Mouse (Mus musculus): ENCODE data around the gene Piwil1.

The Piwil1 gene

DNA sequence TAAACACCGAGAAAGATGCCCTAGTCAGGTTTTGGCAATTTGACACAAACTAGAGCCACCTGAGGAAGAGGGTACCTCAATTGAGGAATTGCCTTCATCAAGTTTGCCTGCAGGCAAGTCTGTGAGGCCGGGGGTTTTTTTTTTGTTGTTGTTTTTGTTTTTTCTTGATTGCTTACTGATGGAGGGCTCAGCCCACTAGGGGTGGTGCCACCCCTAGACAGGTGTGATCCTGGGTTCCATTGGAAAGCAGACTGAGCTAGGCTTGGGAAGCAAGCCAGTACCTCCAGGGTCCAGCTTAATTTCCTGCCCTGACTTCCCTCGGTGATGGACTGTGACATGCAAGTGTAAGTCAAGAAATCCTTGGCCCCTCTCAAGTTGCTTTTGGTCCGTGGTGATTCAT lies at the start of gene Piwil1:
TSS of gene Piwil1 (plus strand) at position 301 of the 400 bp plus-strand sequence.
- DNase-seq, result no peak

DNA sequence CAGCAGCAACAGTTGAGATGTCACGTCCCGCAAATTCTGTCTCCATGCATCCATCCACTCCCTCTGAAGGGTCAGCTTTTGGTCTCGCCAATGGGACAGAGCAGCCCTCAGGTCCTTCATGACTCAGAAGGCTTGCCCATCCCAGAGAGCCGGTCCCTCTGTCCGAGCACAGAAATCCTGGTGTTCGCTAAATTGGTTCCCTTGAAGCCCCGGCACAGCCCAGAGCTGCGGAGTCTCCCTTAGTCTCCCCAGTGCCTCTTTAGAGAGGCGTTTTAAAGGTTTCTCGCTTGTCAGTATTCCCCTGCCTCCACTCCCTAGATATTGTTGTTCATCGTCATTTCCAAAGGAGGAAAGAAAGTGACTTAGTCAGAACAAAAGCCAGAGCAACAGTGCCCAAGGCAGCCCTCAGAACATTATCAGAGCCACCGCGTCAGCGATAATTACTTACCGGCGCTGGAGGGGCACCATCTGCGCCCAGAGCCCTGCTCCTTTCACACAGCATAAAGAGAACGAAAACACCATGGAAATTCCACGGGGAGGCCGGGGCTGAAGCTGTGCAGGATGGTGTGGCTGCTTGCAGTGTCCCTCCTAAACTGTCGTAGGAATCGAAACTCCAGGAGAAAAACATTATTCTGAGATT lies 45.7 kb upstream of the Piwil1 start:
- no peak for DNase-seq

DNA sequence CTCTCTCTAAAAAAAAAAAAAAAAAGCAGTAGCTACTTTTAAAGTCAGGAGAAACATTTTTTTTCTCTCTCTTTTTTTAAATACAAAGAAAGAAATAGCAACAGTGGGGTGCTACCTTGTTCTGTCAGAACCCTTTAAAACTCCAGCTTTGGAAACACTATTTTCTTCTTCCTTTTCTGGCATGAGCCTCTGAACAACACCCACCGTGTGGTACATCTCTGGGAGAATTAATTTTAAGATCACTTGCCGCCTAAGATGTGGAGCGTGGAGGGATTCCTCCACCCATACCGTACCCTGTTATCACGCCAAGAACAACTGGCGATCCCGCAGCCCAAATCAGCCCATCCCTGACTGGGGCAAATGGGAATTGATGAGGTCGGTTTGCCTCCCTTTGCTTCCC lies 42.2 kb upstream of the Piwil1 start:
- no peak for DNase-seq

DNA sequence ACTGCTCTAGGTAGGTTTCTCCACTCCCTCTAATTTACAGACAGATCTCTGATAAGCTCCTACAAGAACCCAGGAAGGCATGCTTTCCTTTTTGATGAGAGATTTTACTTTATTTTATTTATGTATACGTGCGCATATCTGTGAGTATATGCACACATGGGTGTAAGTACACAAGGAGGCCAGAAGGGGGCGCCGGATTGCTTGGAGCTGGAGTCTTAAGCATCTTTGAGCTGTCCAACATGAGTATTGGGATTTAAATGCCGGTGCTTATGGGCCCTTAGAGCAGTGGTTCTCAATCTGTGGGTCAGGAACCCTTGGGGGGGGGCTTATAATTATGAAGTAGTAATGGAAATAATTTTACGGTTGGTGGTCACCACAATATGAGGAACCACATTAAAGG lies 39.4 kb upstream of the Piwil1 start:
- DNase-seq, result no peak

DNA sequence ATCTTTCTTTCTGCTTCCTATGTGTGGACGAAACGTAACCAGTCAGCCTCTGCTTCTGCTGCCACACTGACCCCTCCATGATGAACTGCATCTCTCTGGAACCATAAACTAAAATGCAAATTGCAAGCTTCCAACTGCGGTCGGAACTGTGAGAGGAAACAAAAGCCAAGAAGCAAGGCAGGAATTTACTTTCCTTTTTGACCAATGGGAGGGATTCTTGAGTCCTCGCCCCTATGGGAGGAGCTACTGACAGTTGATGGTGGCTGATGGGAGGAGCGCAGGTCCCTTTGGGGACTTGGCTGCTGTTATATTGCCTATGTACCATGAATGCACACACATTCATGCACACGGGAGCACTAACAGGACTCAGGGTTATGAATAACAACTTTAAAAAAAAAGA lies 38.3 kb upstream of the Piwil1 start:
- DNase-seq, result no peak

DNA sequence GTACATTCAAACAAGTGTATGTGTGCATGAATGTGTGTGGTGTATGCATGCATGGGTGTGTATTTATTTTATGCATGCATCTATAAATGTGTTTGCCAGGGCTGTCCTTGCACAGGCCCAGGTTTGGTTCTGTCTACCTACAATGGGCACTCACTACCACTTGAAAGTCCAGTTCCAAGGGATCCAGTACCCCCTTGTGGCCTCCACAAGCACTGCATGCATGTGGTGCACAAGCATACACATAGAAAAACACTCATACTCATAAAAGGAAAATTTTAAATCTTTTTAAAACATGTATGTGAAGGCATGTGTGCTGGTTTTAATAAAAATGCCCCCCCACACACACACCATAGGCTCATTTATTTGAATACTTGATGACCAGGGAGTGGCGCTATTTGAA lies 37.3 kb upstream of the Piwil1 start:
- DNase-seq, result peak; percentile 75

DNA sequence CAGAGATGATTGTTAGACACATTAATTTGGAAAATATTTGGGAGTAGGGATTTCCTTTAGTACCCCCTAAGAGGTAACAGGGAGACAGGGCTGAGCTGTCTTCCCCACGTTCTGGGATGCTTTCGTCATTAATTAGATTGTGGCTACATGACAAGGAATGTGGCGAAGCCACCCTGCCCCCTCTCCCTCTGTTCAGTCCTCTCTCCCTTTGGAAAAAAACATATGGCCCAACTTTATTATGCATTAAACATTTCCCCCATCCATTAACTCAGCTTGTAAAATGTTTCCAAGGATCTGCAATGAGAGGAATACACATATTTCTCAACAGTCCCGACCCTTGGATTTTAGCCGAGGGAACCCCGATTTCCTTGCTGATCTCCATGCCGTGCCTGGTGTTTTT lies 35.0 kb upstream of the Piwil1 start:
- no peak for DNase-seq

DNA sequence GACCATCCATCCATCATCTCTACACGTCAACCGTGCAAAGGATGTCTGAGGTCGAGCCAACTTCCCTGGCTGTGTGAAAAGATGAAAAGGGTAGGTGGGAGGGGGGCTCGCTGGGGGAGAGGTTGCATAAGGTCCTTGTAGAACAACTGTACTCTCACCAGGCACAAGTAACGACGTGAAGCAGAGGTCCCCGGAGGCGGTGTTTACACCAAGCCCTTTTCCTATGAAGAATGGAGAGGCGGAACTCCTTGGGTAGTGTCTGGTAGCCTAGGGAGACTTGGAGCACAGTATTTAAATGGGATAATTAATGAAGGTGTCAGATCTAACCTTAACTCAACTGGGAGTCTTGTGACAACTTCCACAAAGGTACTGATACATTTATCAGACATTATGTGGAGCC lies 28.2 kb upstream of the Piwil1 start:
- no peak for DNase-seq

DNA sequence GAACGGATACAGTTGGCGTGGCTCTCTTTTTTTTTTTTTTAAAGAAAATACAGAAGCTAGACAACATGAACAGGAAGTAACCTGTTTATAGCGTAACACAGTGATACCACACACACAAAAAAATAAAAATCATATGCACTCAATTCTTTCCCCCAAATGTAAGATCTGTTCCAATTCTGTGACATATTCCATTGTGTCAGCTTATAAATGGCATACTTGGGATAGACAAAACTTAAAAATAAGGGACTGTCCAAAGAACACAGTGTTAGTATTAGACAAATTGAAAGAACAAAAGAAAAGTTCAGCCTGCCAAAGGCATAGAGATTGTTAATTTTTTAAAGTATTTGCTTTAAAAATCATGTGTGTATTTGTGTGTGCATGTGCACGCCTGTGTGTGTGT lies 25.0 kb upstream of the Piwil1 start:
- DNase-seq, result no peak

DNA sequence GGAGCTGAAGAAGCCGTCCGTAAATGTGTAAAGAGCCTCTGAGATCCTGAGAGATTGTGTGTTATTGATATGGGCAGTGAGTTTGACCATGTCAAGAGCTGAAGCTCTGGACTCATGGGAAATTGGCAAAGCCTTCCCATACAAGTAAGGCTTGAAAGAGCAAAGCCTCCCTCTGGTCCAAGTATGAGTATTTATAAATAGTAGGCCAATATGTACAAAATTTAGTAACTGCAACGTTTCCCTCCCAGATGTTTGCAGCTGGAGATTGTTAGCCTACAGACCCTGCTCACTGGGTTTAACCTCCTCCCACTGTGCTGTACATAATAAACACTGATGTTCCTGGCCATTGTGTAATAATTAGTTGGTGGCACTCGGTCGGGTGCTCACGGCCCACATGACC lies 24.5 kb upstream of the Piwil1 start:
- no peak for DNase-seq

DNA sequence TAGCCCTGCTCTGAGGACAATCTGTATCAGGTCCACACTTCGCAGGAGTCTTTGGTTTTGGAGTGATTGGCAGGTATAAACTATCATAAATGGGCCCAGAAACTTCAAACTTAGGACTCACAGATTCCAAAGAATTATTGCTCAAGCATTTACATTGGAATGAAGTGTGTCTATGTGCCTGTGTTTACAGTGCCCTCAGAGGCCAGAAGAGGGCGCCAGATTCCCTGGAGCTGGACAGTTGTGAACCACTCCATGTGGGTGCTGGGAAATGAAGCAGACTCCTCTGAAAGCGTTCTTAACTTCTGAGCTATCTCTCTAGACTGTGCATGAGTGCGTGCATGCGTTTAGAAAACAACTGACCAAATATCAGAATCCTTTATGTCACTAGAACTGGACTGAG lies 20.9 kb upstream of the Piwil1 start:
- DNase-seq, result peak; percentile 57

DNA sequence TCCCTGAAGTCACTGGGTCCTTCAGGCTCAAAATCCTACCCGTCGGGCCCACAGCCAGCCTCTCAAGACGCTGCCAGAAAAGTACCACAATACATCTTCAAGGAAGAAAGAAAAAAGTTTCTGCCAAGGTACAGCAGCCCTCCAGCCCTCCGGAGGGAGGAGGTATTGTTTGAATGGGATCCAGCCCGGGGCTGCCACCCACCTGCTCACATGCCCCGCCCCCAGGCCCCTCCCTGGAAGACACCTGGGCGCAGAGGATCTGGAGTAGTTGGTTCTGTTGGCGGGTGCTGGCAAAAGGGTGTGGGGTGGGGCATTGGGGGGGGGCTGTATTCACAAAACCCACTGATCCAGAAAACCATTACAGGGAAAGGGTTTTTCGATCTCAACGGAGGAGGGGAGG lies 18.1 kb upstream of the Piwil1 start:
- no peak for DNase-seq

DNA sequence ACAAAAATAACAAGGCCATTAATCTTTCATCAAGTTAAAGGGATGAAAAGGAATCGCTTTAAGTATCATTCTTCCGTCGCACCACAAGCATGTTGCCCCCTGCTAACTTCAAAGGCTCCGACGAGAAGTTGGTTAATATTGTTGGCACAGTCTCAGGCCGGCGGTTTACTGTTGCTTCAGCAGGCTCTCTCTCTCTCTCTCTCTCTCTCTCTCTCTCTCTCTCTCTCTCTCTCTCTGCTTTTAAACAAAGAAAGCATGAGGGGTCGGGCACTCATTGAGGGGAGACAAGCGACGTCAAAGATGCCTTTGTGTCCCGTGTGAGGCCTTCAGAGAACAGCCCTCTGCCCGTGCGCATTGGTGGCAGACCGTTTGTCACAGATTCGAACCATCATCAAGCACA lies 17.7 kb upstream of the Piwil1 start:
- no peak for DNase-seq

DNA sequence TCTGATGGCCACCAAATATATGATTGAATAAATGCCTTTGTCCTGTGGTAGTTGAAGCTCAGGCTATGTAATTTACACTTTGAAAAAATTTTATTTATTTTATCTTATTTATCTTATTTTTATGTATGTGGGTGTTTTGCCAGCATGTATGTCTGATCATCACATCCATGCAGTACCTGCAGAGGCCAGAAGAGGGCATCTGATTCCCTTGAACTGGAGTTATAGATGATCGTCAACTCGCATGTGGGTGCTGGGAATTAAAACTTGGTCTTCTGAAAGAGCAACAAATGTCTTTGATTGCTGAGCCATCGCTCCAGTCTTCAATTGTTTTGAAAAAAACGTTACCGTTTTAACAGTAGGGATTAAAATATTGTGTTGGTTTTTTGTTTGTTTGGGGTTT lies 15.2 kb upstream of the Piwil1 start:
- DNase-seq, result peak; percentile 52

DNA sequence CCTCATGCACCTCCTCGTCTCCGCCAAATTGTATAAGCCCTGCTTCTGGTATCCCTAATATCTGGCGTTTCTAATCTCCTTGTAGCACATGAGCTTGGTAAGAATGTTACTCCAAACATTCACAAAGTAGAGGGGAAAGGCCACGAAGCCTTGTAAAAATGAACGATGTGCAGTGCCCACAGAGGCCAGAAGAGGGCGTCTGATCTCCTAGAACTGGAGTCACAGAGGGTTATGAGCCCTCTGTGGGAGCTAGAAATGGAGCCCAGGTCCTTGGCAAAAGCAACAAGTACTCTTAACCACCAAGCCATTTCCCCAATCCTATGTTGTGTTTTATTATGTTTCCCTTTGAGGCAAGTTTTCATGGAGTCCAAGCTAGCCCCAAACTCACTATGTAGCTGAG lies 8.2 kb upstream of the Piwil1 start:
- DNase-seq, result no peak

DNA sequence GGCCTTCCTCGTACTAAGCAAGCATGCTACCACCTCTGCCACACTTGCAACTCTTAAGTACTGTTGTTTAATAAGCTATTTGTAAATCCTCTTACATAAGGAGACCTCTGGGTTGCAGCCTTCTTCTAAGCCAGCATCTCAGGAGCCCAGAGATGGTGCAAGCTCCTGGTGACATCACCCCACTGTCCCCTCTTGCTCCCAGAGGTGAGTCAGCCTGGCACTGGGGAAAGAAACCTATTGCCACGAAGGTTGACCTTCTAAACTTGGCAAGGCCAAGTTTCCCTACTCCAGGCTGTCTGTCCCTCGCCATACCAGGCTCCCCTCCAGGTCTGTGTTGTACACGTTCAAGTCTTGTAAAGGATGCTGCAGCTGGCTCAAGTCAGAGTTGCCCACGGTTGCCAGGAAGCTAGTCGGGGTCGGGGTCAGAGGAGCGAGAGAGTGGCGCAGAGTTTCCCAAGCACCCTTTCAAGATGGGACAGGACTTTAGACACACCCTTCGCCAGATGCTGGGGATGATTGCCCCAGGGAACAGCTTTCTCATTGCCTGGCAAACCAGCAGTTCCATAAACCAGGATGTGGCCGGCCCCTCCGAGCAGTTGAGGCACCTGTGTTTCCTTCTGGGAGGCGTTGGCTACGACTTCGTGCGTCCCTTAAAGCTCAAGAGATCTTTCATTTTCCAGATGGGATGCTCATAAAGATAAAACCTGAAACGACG lies 7.6 kb upstream of the Piwil1 start:
- no peak for DNase-seq

DNA sequence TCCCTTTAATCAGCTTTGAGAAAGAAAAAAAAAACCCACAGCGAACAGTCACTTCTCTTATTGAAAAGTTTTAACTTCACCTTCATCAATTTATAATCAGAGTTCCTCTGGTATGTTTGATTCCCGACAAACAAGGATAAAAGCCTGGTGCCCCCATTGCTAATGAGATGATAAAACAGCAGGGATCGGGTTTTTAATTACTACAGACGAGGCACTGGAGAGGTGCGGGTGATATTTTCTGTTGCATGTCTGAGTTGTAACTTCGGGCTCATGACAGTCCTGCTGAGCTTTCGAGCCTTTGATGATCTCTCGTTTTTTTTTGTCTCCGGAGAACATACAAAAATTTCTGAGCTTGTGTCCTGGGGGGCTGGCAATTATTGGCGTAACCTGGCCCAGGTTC lies 5.5 kb upstream of the Piwil1 start:
- DNase-seq, result no peak

DNA sequence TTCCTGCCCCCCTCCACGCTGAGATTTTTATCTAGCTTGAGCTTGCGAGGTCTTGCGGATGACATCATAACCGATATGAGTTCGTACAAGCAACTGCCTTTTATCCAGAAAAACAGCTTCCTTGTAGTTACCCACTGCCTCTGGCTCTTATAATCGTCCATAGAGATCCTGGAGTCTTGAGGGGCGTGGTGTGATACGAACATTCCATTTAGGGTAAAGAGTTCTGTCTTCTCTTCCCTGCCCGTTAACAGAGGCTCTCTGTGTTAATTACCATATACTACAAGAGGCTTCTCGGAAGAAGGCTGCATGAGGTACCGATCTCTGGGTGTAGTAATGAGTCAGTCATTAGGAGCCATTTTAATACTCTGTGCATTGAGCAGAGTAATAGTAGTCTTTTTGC lies 1.6 kb upstream of the Piwil1 start:
- DNase-seq, result no peak

DNA sequence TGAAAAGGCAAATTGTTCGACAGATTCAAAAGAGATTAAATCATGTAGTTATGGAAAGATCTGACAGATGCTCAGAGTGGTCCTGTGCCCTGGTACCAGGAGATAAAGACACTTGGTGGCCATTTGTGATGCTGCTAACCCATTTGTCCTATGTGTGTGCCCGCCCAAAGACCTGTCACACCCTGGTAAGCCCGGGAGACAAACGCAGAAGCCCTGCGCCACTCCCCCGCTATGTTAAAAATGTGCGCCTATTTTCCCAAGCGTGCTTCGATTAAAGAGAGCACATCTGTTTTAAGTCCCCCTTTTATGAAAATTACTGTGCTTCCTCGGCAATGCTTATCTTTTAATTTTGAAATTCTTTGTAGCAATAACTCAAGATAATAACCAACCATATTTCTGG lies 1.4 kb downstream of the Piwil1 start:
- DNase-seq, result no peak

DNA sequence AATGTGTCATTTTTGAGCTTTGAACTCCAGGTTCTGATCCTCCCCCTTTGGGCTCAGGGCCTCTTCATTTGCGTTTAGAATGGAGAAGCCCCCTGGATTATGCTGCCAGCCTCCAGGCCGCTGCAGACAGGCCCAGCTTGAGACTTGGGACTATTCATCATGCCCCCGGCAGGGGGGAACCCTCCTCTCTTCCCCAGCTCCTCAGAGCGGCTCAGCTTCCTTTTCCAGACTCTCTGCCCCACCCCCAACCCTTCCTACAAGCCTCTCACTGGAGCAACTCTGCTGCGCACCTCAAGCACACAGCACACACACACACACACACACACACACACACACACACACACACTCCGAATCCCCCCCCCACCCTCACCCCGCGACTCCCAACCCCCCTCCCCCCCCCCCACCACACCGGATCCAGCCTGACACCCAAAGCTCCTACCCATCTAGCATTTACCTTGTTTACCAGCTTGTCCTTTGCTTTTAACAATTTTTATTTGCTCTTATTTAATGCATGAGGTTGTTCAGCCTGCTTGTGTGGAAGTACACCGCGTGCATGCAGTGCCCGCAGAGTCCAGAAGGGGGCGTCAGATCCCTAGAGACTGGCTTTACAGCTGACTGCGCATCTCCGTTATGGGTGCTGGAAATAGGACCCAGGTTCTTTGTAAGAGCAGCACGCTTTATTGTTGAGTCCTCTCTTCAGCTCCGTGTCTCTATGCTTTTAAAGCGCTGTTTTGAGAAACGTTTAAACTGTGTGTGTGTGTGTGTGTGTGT lies 2.0 kb downstream of the Piwil1 start:
- DNase-seq, result peak; percentile 17

DNA sequence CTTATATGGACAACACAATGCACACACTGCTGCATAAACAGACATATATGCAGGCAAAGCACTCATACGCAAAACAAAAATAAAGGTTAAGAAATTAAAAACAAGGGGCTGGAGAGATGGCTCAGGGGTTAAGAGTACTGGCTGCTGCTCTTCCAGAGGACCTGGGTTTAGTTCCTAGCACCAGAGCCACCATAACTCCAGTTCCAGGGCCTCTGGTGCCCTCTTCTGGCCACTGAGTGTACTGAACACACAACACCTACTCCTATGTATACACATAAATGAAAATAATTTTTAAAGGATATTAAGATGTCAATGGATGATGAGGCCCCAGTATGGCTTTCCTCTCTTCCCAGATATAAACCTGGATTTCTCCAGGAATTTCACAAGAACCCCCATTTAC lies 4.1 kb downstream of the Piwil1 start:
- no peak for DNase-seq

DNA sequence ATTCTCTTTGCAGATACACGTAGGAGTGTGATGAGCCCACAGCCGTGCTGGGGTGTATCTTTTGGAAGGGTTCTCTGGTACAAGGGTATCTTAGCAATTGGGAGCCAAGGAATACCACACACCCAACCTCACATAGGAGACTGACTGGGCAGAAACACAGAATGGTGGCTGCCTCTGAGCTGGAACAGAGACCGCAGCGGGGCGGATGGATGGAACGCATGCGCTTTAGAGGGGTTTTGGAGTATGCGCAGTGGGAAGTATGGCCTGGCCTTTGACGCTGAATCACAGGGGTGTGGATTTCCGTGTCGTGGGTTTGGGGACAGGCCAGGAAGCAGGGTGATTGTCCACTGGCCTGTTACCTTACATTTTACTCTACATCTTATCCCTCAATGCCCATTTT lies 4.9 kb downstream of the Piwil1 start:
- no peak for DNase-seq

DNA sequence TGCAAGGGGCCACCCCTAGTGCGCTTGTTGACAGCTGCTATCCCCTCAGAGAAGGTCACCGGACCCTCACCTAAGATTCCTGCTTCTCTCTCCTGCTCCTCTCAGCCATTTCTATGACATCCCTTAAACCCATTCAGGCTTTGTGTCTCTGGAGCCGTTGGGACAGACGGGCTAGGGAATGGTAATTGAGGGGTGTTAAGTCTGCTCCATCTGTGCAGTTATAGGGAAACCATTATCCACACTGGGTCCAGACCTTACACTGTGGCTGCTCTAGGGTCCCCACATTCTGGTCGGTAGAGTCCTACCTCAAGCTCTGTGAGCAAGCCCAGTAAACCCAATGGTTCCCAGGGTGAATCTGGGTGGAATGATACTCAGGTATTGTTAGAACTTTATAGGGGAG lies 6.6 kb downstream of the Piwil1 start:
- DNase-seq, result no peak

DNA sequence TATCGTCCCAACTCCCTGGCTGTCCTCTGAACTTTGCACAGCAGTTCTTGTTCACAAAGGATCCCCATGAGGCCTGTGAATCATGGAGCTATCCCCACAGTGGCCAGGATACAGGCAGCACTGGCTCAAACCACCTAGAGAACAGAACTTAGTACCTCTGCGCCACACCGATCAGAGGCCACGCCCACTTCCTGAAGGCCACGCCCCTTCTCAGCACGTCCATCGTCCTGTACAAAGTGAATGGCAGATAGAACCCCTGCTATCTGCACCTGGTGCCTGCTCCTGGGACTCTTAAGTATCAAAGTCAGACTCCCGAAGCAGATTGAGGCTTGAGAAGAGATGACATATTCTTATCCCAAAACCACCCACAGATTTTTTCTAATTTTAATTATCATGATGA lies 8.3 kb downstream of the Piwil1 start:
- peak; percentile 27 for DNase-seq

Measured in thymus, postnatal 4 days (tissue).